Mouse (Mus musculus): ENCODE measurements at regions not wholly inside any gene's neighbourhood (a gene's known extent, or its start where the extent isn't known, plus 50 kb on each side); places are given as distances from the start of the nearest gene placed in this dataset.

DNA sequence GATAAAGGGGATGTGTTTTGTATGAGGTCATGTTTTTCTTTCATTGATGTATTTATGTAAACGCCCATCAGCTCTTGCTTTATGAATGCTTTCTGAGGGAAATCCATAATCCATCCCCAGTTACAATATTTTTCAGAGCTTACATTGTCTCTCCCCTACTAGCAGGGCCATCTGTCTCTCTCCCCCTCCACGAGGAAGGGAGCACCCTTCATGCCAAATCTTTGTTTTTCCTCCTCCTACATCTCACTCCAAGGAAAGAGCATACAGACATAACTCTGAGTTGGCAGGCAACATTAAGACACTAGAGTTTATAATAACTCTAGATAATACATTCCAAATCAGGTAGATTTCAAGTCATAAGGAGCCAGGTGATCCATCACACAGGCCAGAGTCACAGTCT, 509.1 kb downstream of the Galc start:
- no peak overlapping the region for H3K27ac ChIP-seq (ENCODE audit: insufficient read depth, low read depth, low read length)
- TF ChIP-seq POLR2A (IDR thresholded peaks at IDR 0.05; ENCODE audit: borderline replicate concordance, low read depth, low read length): no peak
- TF ChIP-seq CTCF (IDR thresholded peaks at IDR 0.05; ENCODE audit: low read depth, low read length): no peak
- H3K4me1 ChIP-seq (ENCODE audit: control insufficient read depth, insufficient read depth, low read length): no peaks in the 10 kb centered on the region
- no peak overlapping the region for H3K4me3 ChIP-seq (ENCODE audit: insufficient read depth, low read length)

DNA sequence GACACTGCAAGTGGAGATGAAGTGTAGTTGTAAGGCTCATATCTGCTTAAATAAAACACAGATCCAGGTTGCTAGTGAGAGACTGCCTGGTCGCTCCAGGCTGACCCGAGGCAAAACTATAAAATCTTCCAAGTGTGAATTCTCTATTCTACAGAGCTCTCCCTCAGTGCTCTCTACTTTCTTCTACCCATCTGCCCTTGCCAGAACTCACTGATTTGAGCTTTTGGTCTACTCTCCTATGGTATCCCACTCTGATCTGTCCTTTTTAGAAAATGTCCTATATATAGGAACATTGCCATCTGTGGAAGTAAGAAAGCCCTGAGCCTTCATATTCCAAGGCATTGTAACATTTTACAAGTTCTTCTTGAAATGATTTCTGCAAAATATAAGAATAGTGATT, 518.3 kb downstream of the Galc start:
- no peak overlapping the region for H3K27ac ChIP-seq (ENCODE audit: insufficient read depth, low read depth, low read length)
- TF ChIP-seq CTCF (IDR thresholded peaks at IDR 0.05; ENCODE audit: low read depth, low read length) (no peak), POLR2A (IDR thresholded peaks at IDR 0.05; ENCODE audit: borderline replicate concordance, low read depth, low read length) (no peak)

DNA sequence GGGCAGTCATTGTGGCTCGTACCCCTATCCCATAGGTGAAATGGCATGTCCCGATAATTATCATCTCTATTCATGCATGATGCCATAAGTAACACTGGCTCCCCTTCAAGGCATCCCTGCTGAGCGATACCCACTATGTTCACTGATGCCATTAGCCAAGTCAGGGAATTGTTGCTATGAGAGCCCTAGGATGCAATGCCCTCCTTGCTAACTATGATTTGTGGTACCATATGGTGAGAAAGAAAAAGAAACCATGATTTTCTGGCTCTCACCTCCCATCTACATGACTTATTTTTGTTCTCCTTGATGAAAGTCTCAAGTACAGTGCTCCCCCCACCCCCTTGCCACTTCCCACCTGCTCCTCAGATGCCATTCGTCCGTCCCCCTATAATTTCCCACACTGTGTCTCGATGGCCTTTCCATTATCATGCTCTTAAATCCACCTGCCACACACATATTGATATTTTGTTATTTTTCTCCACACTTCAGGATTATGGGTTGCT, 527.1 kb downstream of the Galc start:
- Histone ChIP-seq H3K27ac (ENCODE audit: insufficient read depth, low read depth, low read length) (no peak overlapping the region), H3K4me1 (ENCODE audit: control insufficient read depth, insufficient read depth, low read length) (no peaks in the 10 kb centered on the region), H3K4me3 (ENCODE audit: insufficient read depth, low read length) (no peak overlapping the region)
- TF ChIP-seq CTCF (IDR thresholded peaks at IDR 0.05; ENCODE audit: low read depth, low read length): no peak
- no peak for TF ChIP-seq POLR2A (IDR thresholded peaks at IDR 0.05; ENCODE audit: borderline replicate concordance, low read depth, low read length)

More for the DNA sequence above, 518.3 kb downstream of the Galc start:
- Histone ChIP-seq H3K4me3 (ENCODE audit: insufficient read depth, low read length) (no peak overlapping the region), H3K4me1 (ENCODE audit: control insufficient read depth, insufficient read depth, low read length) (no peaks in the 10 kb centered on the region)

DNA sequence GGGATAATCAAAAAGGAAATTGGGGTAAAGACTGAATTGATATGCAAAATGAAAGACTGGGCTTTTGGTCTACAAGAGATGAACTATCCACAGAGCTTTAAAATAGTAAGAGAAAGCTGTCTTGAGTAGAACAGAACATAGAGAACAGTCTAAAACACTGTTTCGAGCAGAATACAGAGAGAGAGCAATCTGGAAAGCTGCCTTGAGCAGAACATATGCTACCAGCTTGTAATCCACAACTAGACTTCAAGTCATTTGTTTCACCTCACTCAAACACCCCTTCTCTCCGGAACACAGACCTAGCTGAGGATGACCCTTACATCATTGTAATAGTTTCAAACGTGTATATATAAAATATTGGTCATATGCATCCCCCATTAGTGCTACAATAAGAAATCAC, 538.7 kb downstream of the Galc start:
- Histone ChIP-seq H3K4me3 (ENCODE audit: insufficient read depth, low read length) (no peak overlapping the region), H3K4me1 (ENCODE audit: control insufficient read depth, insufficient read depth, low read length) (no peaks in the 10 kb centered on the region), H3K27ac (ENCODE audit: insufficient read depth, low read depth, low read length) (no peak overlapping the region)
- TF ChIP-seq CTCF (IDR thresholded peaks at IDR 0.05; ENCODE audit: low read depth, low read length) (no peak), POLR2A (IDR thresholded peaks at IDR 0.05; ENCODE audit: borderline replicate concordance, low read depth, low read length) (no peak)

DNA sequence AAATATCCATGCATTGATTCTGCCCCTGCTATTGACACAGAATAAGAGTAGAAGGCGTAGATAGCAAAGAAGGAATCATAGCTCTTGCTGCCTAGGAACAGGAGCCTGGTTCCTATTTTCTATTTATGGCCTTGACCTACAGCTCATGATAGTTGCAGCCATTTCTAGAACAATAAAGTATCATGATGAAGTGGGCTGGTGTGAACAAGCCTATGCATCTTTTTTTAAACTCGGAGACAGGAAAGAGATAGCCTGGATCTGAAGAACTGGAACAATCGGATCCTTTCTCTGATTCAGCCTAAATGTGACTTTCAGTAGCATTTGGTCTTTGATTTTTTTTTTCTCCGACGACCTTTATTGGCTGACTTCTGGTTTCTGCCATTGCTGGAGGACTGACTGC, 541.4 kb downstream of the Galc start:
- no peak overlapping the region for H3K4me3 ChIP-seq (ENCODE audit: insufficient read depth, low read length)
- H3K4me1 ChIP-seq (ENCODE audit: control insufficient read depth, insufficient read depth, low read length): no peaks in the 10 kb centered on the region
- no peak for TF ChIP-seq POLR2A (IDR thresholded peaks at IDR 0.05; ENCODE audit: borderline replicate concordance, low read depth, low read length)
- TF ChIP-seq CTCF (IDR thresholded peaks at IDR 0.05; ENCODE audit: low read depth, low read length): no peak
- H3K27ac ChIP-seq (ENCODE audit: insufficient read depth, low read depth, low read length): no peak overlapping the region
